Mouse (Mus musculus) T-helper 17 cell (primary cell): ENCODE results near the gene Gm2a.

Source experiments
- in situ Hi-C, 2 experiments: fragments of 300-600 bp; cut with MboI, MseI; formaldehyde crosslinking; loops; 1 replicate in 1 of 2; 2 replicates in 1 of 2; pipeline ENCODE4 v1.15.1; 2025; ENCODE audit warnings: high pct_unique_total_duplicates in 2 of 2

Gene Gm2a

GRCm38 (mm10) chr11:55127937-55128336, 30.0 kb downstream of the Gm2a start:
- in situ Hi-C loops, result no loop called here

GRCm38 (mm10) chr11:55128411-55128810, 30.5 kb downstream of the Gm2a start:
- in situ Hi-C loops, result no loop called here

GRCm38 (mm10) chr11:55131077-55131742, 33.3 kb downstream of the Gm2a start:
- in situ Hi-C loops, result no loop called here

GRCm38 (mm10) chr11:55131946-55132345, 34.0 kb downstream of the Gm2a start:
- in situ Hi-C loops, result no loop called here

GRCm38 (mm10) chr11:55133204-55133603, 35.3 kb downstream of the Gm2a start:
- in situ Hi-C loops, result no loop called here

- in situ Hi-C loops, result no loop called here
Measured at GRCm38 (mm10) chr11:55134407-55134806, 36.5 kb downstream of the Gm2a start.

GRCm38 (mm10) chr11:55134871-55135270, 37.0 kb downstream of the Gm2a start:
- in situ Hi-C loops, result no loop called here

GRCm38 (mm10) chr11:55136770-55137547, 39.0 kb downstream of the Gm2a start:
- in situ Hi-C loops, result no loop called here

- in situ Hi-C loops, result no loop called here
Measured at GRCm38 (mm10) chr11:55137646-55138045, 39.7 kb downstream of the Gm2a start.

- in situ Hi-C loops, result no loop called here
Measured at GRCm38 (mm10) chr11:55141502-55141901, 43.6 kb downstream of the Gm2a start.

GRCm38 (mm10) chr11:55144011-55144410, 46.1 kb downstream of the Gm2a start:
- in situ Hi-C loops, result no loop called here

- in situ Hi-C loops, result no loop called here
Measured at GRCm38 (mm10) chr11:55146855-55147254, 48.9 kb downstream of the Gm2a start.

- in situ Hi-C loops, result no loop called here
Measured at GRCm38 (mm10) chr11:55147423-55147822, 49.5 kb downstream of the Gm2a start.

- in situ Hi-C loops, result no loop called here
Measured at GRCm38 (mm10) chr11:55148461-55148860, 50.5 kb downstream of the Gm2a start.

- in situ Hi-C loops, result loop anchor here in 1 of 2 experiments (5.0 kb wide), 1 partner anchor 109 kb away; no protein-coding TSS in a partner anchor
Measured at GRCm38 (mm10) chr11:55151608-55152007, 53.7 kb downstream of the Gm2a start, which contains the start of gene Slc36a3. Slc36a3 (minus strand) TSS chr11:55151708.

GRCm38 (mm10) chr11:55154398-55155069, 56.6 kb downstream of the Gm2a start:
- in situ Hi-C loops, result loop anchor here (5.0 kb wide), 3 partner anchors 52 to 112 kb away; no protein-coding TSS in a partner anchor

- in situ Hi-C loops, result loop anchor here (5.0 kb wide), 3 partner anchors 53 to 113 kb away; no protein-coding TSS in a partner anchor
Measured at GRCm38 (mm10) chr11:55155070-55155421, 57.1 kb downstream of the Gm2a start.

- in situ Hi-C loops, result loop anchor here (5.0 kb wide), 3 partner anchors 57 to 117 kb away; no protein-coding TSS in a partner anchor
Measured at GRCm38 (mm10) chr11:55158785-55159359, 61.0 kb downstream of the Gm2a start.
